In genomic region chr11:49919304-49919703, GRCm38 (mm10) we compare ENCODE assay signal across 24 mouse cellular contexts. TPM values are rescaled to one million over a fixed set of nuclear protein-coding genes. Genes with fewer than 3 reads are reported as not detected.
DNase-seq lines count a peak whose midpoint lies in the region; ATAC-seq and TF ChIP-seq lines count a peak whose summit lies in the region.
"Had no signal": no experiment of that assay in that cellular context is flagged by ENCODE, and none has a peak within 500 bp of the region (broad histone marks: within the 10 kb centered on the region; RNA-seq: fewer than 3 reads in every experiment).

No protein-coding gene starts in this region.

- peak overlapping the region; percentile 68; the same call in 1 of the 2 replicates for H3K27ac ChIP-seq in hindbrain, embryonic 15.5 days (replicated peaks)
- H3K27ac ChIP-seq in hindbrain, embryonic 10.5 days = no peak overlapping the region
- no peak overlapping the region for H3K27ac ChIP-seq in MEL (ENCODE audit: control insufficient read depth, low read depth, low read length)
- peak overlapping the region; percentile 63; the same call in 1 of the 2 replicates for H3K27ac ChIP-seq in neural tube, embryonic 15.5 days (replicated peaks)
- no peak overlapping the region for H3K27ac ChIP-seq in gastrocnemius, adult 2 months
- H3K27ac ChIP-seq: embryonic facial prominence, embryonic 15.5 days; forebrain, embryonic 10.5 days; heart, adult 2 months; heart, embryonic 15.5 days had no signal

- ATAC-seq in hindbrain, embryonic 15.5 days (ENCODE audit: low FRiP score, low read depth) = no peak
- ATAC-seq in neural tube, embryonic 15.5 days (ENCODE audit: low FRiP score) = no peak
- ATAC-seq: activated CD4-positive, CD25-positive, alpha-beta regulatory T cell, adult 4 months; CD4-positive, CD25-positive, alpha-beta regulatory T cell, adult 4 months; forebrain, embryonic 14.5 days; Patski had no signal

- H3K27me3 ChIP-seq in hindbrain, embryonic 15.5 days = no peaks in the 10 kb centered on the region
- H3K27me3 ChIP-seq in hindbrain, embryonic 10.5 days (ENCODE audit: insufficient read depth, poor library complexity, severe bottlenecking) = no peaks in the 10 kb centered on the region
- H3K27me3 ChIP-seq in MEL (ENCODE audit: control insufficient read depth in 1 of 2, insufficient read depth in 2 of 2, low read length in 2 of 2) = no peaks in the 10 kb centered on the region
- no peaks in the 10 kb centered on the region for H3K27me3 ChIP-seq in neural tube, embryonic 15.5 days (replicated peaks)

- H3K36me3 ChIP-seq in hindbrain, embryonic 15.5 days = no peaks in the 10 kb centered on the region
- H3K36me3 ChIP-seq in hindbrain, embryonic 10.5 days = no peaks in the 10 kb centered on the region
- peaks cover 0 to 5% of the 10 kb centered on the region in 2 experiments; a peak in 2 of 4 replicates for H3K36me3 ChIP-seq in MEL (ENCODE audit: control insufficient read depth in 1 of 2, insufficient read depth in 2 of 2, low read length in 2 of 2)
- H3K36me3 ChIP-seq in neural tube, embryonic 15.5 days = no peaks in the 10 kb centered on the region
- H3K36me3 ChIP-seq: embryonic facial prominence, embryonic 15.5 days; forebrain, embryonic 10.5 days; G1E; heart, embryonic 15.5 days had no signal

- 92% methylated on average over 6 of the region's 6 CpGs for WGBS in hindbrain, embryonic 15.5 days
- WGBS in hindbrain, embryonic 10.5 days = 88% methylated on average over 6 of the region's 6 CpGs
- 93% methylated on average over 6 of the region's 6 CpGs for WGBS in neural tube, embryonic 15.5 days

- TF ChIP-seq POLR2A in MEL (IDR thresholded peaks at IDR 0.05; ENCODE audit: control insufficient read depth in 1 of 2, insufficient read depth in 1 of 2, low read depth in 1 of 2, low read length in 2 of 2, poor library complexity in 1 of 2) = no peak

- no peaks in the 10 kb centered on the region for H3K9me3 ChIP-seq in hindbrain, embryonic 15.5 days
- no peaks in the 10 kb centered on the region for H3K9me3 ChIP-seq in hindbrain, embryonic 10.5 days
- no peaks in the 10 kb centered on the region for H3K9me3 ChIP-seq in MEL (replicated peaks; ENCODE audit: insufficient read depth, low read length)
- H3K9me3 ChIP-seq in neural tube, embryonic 15.5 days (replicated peaks) = no peaks in the 10 kb centered on the region
- H3K9me3 ChIP-seq: embryonic facial prominence, embryonic 15.5 days; forebrain, embryonic 10.5 days; G1E; heart, embryonic 15.5 days had no signal

- intact Hi-C loops in gastrocnemius, adult 2 months (cut with DNase I) = no loop called here

- peak; percentile 57 to 61; a peak in 3 of 4 replicates for TF ChIP-seq EP300 in MEL (IDR thresholded peaks at IDR 0.05; ENCODE audit: low read depth in 1 of 2, low read length in 2 of 2)

- no peak for TF ChIP-seq RAD21 in MEL (IDR thresholded peaks at IDR 0.05; ENCODE audit: low read depth, low read length)

- 0 out of 2 replicates have a peak overlapping the region, but pooled peaks have one; percentile 13 for H3K4me2 ChIP-seq in hindbrain, embryonic 15.5 days
- H3K4me2 ChIP-seq in neural tube, embryonic 15.5 days = no peak overlapping the region
- H3K4me2 ChIP-seq: heart, embryonic 11.5 days; heart, embryonic 15.5 days had no signal

- peaks cover 16% of the 10 kb centered on the region for H3K4me1 ChIP-seq in hindbrain, embryonic 15.5 days (replicated peaks)
- H3K4me1 ChIP-seq in hindbrain, embryonic 10.5 days (replicated peaks) = no peaks in the 10 kb centered on the region
- H3K4me1 ChIP-seq in MEL (ENCODE audit: control insufficient read depth in 1 of 2, insufficient read depth in 2 of 2, low read length in 2 of 2) = peaks cover 0 to 13% of the 10 kb centered on the region in 2 experiments; a peak in 3 of 4 replicates
- H3K4me1 ChIP-seq in neural tube, embryonic 15.5 days = peaks cover 12% of the 10 kb centered on the region
- H3K4me1 ChIP-seq: forebrain, embryonic 10.5 days had no signal

- no peak overlapping the region for H3K9ac ChIP-seq in hindbrain, embryonic 15.5 days
- no peak overlapping the region for H3K9ac ChIP-seq in MEL (ENCODE audit: control insufficient read depth, low read depth, low read length, poor library complexity, severe bottlenecking)
- H3K9ac ChIP-seq in neural tube, embryonic 15.5 days (replicated peaks) = no peak overlapping the region
- H3K9ac ChIP-seq: embryonic facial prominence, embryonic 15.5 days; heart, embryonic 15.5 days had no signal

- DNase-seq in hindbrain, embryonic 10.5 days (ENCODE audit: low spot score) = no peak
- DNase-seq in A20 (ENCODE audit: low read depth, low spot score) (peak; percentile 18), MEL (ENCODE audit: low read depth, low spot score) (peak; percentile 95)
- DNase-seq in layer of hippocampus, postnatal 14 days (ENCODE audit: low spot score in 2 of 2) = no peak
- no peak for DNase-seq in gastrocnemius, adult 2 months
- DNase-seq: adrenal gland, postnatal 25 days; cerebellum, adult 18-20 months; embryo, embryonic 11 days; gastrocnemius, postnatal 36 days; heart, adult 2 months; heart, postnatal 14 days; kidney, adult 11 months had no signal

- H3K79me2 ChIP-seq in MEL (ENCODE audit: control insufficient read depth, insufficient read depth, low read length, poor library complexity) = no peaks in the 10 kb centered on the region

- H3K4me3 ChIP-seq in hindbrain, embryonic 15.5 days = no peak overlapping the region
- no peak overlapping the region for H3K4me3 ChIP-seq in hindbrain, embryonic 10.5 days
- no peak overlapping the region for H3K4me3 ChIP-seq in MEL (ENCODE audit: control insufficient read depth in 1 of 2, insufficient read depth in 1 of 2, low read depth in 2 of 2, low read length in 2 of 2)
- no peak overlapping the region for H3K4me3 ChIP-seq in neural tube, embryonic 15.5 days (replicated peaks)
- no peak overlapping the region for H3K4me3 ChIP-seq in gastrocnemius, adult 2 months
- H3K4me3 ChIP-seq: embryonic facial prominence, embryonic 15.5 days; erythroblast, embryonic 14.5 days; forebrain, embryonic 10.5 days; heart, adult 2 months; heart, embryonic 15.5 days had no signal

- TF ChIP-seq CTCF in MEL (IDR thresholded peaks at IDR 0.05 in 2 of 3, conservative IDR thresholded peaks at IDR 0.05 in 1 of 3; ENCODE audit: control insufficient read depth in 1 of 3, insufficient read depth in 1 of 3, low read depth in 2 of 3, low read length in 3 of 3, poor library complexity in 1 of 3, severe bottlenecking in 1 of 3) = no peak
- TF ChIP-seq CTCF in gastrocnemius, adult 2 months (IDR thresholded peaks at IDR 0.05) = no peak

TF ChIP-seq in MEL, 35 proteins besides CTCF, POLR2A, EP300 and RAD21:
- TF ChIP-seq CHD2 (IDR thresholded peaks at IDR 0.05; ENCODE audit: low read length) (no peak), TBP (IDR thresholded peaks at IDR 0.05; ENCODE audit: low read depth, low read length) (peak; percentile 69), GATA1 (IDR thresholded peaks at IDR 0.05; ENCODE audit: low read depth, low read length) (peak; percentile 74), ETS1 (IDR thresholded peaks at IDR 0.05; ENCODE audit: low read depth, low read length) (peak; percentile 54; the same call in 1 of the 2 replicates), MYC (IDR thresholded peaks at IDR 0.05; ENCODE audit: low read depth, low read length) (0 out of 2 replicates have a peak, but pooled peaks have one; percentile 49), TCF12 (IDR thresholded peaks at IDR 0.05; ENCODE audit: low read depth, low read length) (peak; percentile 62), POLR2AphosphoS5 (IDR thresholded peaks at IDR 0.05; ENCODE audit: borderline replicate concordance, low read depth, low read length) (no peak), RCOR1 (IDR thresholded peaks at IDR 0.05; ENCODE audit: low read depth, low read length) (peak; percentile 15; the same call in 1 of the 2 replicates), CHD1 (IDR thresholded peaks at IDR 0.05; ENCODE audit: low read depth, low read length) (no peak), UBTF (IDR thresholded peaks at IDR 0.05; ENCODE audit: borderline replicate concordance, insufficient read depth, low read depth, low read length) (0 out of 2 replicates have a peak, but pooled peaks have one; percentile 37), BHLHE40 (IDR thresholded peaks at IDR 0.05; ENCODE audit: borderline replicate concordance, low read depth, low read length) (peak; percentile 89)
TF ChIP-seq in MEL: peak in this region for 8.

RNA-seq across cellular contexts. Expression of gene Rasgef1c, which starts 17.7 kb away (rescaled TPM):
- 31.8 and 36.6 TPM in 2 replicates for polyA plus RNA-seq in hindbrain, embryonic 15.5 days (2015; fragmentation: Nextera tagmentation; extraction: Ambion mirVana)
- polyA plus RNA-seq in hindbrain, embryonic 10.5 days (2016; fragmentation: Nextera tagmentation; extraction: Ambion mirVana) = 1.5 and 3.7 TPM in 2 replicates
- 0.12 TPM in 1 of 2 replicates, not detected in the other for total RNA-seq in MEL (2012; rRNA removed)
- under 1 TPM in 1 of 2 experiments, not detected in 1; 0.15 TPM for polyA plus RNA-seq in MEL (2012; ENCODE audit: insufficient read depth in 1 of 2, insufficient read length in 2 of 2, low read depth in 1 of 2, low replicate concordance in 2 of 2, missing spikeins in 1 of 2)
- polyA plus RNA-seq in neural tube, embryonic 15.5 days (2015; fragmentation: Nextera tagmentation; extraction: Ambion mirVana) = 25.2 and 31.0 TPM in 2 replicates
- 1 to 10 TPM; 2.8 TPM for total RNA-seq in layer of hippocampus, postnatal 14 days (2021)
- total RNA-seq in gastrocnemius, adult 2 months (2021) = under 1 TPM; 0.13 to 0.31 TPM
- polyA plus RNA-seq: erythroblast, embryonic 14.5 days; G1E had no signal

Comparison
In these comparisons a context has a peak if more than half of its experiments do, and no peak if none do; other contexts are left out.
1. H3K27ac ChIP-seq: peak in hindbrain, embryonic 15.5 days (single experiment) and neural tube, embryonic 15.5 days (single experiment); none in hindbrain, embryonic 10.5 days (single experiment), MEL (single experiment) and gastrocnemius, adult 2 months (single experiment).
2. DNase-seq: peak in A20 (single experiment) and MEL (single experiment); none in hindbrain, embryonic 10.5 days (single experiment), layer of hippocampus, postnatal 14 days (0 of 2) and gastrocnemius, adult 2 months (single experiment).